8 mouse cellular contexts compared by ENCODE assay signal in the genomic region with DNA sequence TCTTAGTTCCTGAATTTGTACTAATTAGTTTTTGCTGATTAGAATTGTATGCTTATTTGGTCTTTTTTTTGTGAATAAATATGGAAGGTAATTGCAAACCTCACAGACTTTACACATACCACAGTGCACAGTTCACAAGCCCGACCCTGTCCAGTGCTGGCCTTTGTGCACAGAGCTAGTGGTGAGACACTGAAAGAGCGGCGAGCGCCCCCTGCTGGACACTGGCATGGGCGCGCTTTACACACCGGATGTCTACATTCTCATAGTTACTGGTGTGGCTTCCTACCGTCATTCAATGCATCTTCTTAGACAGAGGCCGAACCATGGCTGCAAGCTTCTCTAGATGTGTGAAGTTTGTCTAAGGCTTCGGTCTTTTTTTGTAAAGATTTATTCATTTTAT. TPM values are rescaled to one million over a fixed set of nuclear protein-coding genes. Genes with fewer than 3 reads are reported as not detected.
A peak's percentile ranks its signal among the peaks of the same experiment; 100 is the strongest.
DNase-seq lines count a peak whose midpoint lies in the region; ATAC-seq lines count a peak whose summit lies in the region.

No protein-coding gene starts in this region.

- WGBS in intestine, embryonic 14.5 days: 24% methylated on average over 10 of the region's 10 CpGs

- peaks cover 4% of the 10 kb centered on the region for H3K4me1 ChIP-seq in intestine, embryonic 14.5 days (replicated peaks; ENCODE audit: control insufficient read depth, insufficient read depth, low read length)

- peaks cover 10% of the 10 kb centered on the region; the same call in 1 of the 2 replicates for H3K27me3 ChIP-seq in intestine, embryonic 14.5 days (replicated peaks; ENCODE audit: control insufficient read depth, insufficient read depth, low read length)

- no peak overlapping the region for H3K27ac ChIP-seq in intestine, embryonic 14.5 days (ENCODE audit: low read depth)

- no peaks in the 10 kb centered on the region for H3K36me3 ChIP-seq in intestine, embryonic 14.5 days (ENCODE audit: control insufficient read depth, insufficient read depth, low read length)

- H3K9ac ChIP-seq in intestine, embryonic 14.5 days (ENCODE audit: low read length): no peak overlapping the region

- no peak overlapping the region for H3K4me2 ChIP-seq in intestine, embryonic 14.5 days (ENCODE audit: low read length)

- DNase-seq in adipocyte (ENCODE audit: low spot score): peak; percentile 80
- peak; percentile 77 to 89 for DNase-seq in cerebellum, postnatal 4 days (ENCODE audit: low spot score in 2 of 2)
- peak; percentile 54 for DNase-seq in gastrocnemius, adult 18-20 months (ENCODE audit: low spot score)
- peak; percentile 89 for DNase-seq in intestine, embryonic 14.5 days (ENCODE audit: low spot score)
- DNase-seq in left cerebral cortex, postnatal 10 days (ENCODE audit: extremely low spot score in 1 of 2, low spot score in 2 of 2): peak; percentile 71 to 84
- peak; percentile 80 for DNase-seq in right cerebral cortex, postnatal 14 days
- peak; percentile 58 to 78 for DNase-seq in urinary bladder, postnatal 4 days (ENCODE audit: low spot score in 2 of 2)

- ATAC-seq in intestine, embryonic 14.5 days (replicated peaks; ENCODE audit: low FRiP score, low TSS enrichment, low read depth): peak; percentile 83
- peak; percentile 76 for ATAC-seq in megakaryocyte-erythroid progenitor cell, adult 5-6 weeks (replicated peaks; ENCODE audit: low FRiP score, low TSS enrichment, poor library complexity, severe bottlenecking)

- intact Hi-C loops in left cerebral cortex, postnatal 10 days (cut with DNase I): no loop called here

- no peaks in the 10 kb centered on the region for H3K9me3 ChIP-seq in intestine, embryonic 14.5 days (ENCODE audit: control insufficient read depth, low read length)

- no peak overlapping the region for H3K4me3 ChIP-seq in intestine, embryonic 14.5 days (ENCODE audit: low read depth, low read length)

RNA-seq across cellular contexts. Expression of a gene that starts 51.8 kb away (rescaled TPM):
- 10 to 100 TPM; 10.6 to 12.1 TPM for total RNA-seq in gastrocnemius, adult 18-20 months (2021)
- 18.2 and 25.4 TPM in 2 replicates for polyA plus RNA-seq in intestine, embryonic 14.5 days (2014; fragmentation: Nextera tagmentation; extraction: Ambion mirVana)
- 10 to 100 TPM; 18.5 to 21.0 TPM for total RNA-seq in left cerebral cortex, postnatal 10 days (2021)
- 41.1 and 55.8 TPM in 2 replicates for total RNA-seq in megakaryocyte-erythroid progenitor cell, adult 5-6 weeks (2014; fragmentation: Nextera tagmentation)
- 21.4 and 41.4 TPM in 2 replicates for total RNA-seq in megakaryocyte-erythroid progenitor cell, adult 5-6 weeks (2017)
